Mouse (Mus musculus) midbrain, embryonic 10.5 days (tissue): ENCODE measurements around the gene Lat2. TPM values are rescaled to one million over a fixed set of nuclear protein-coding genes. Genes with fewer than 3 reads are reported as not detected.

Experiments used
- DNase-seq: peaks from one replicate; pipeline ENCODE4 v3.0.0-alpha.2; 2017; ENCODE audit warnings: low spot score
- H3K27ac ChIP-seq: fragments of 300-500 bp; sonication (generic); replicated peaks from 2 replicates; pipeline ENCODE4 v1.5.1; 2016; ENCODE audit warnings: mild to moderate bottlenecking
- H3K27me3 ChIP-seq: fragments of 300-500 bp; sonication (generic); 2 replicates; pipeline ENCODE4 v1.6.1; 2016; ENCODE audit warnings: low read depth, mild to moderate bottlenecking; ENCODE audit not compliant: poor library complexity, severe bottlenecking
- H3K36me3 ChIP-seq: fragments of 300-500 bp; sonication (generic); 2 replicates; pipeline ENCODE4 v1.6.1; 2016; ENCODE audit warnings: mild to moderate bottlenecking, moderate library complexity
- H3K4me1 ChIP-seq: fragments of 300-500 bp; sonication (generic); 2 replicates; pipeline ENCODE4 v1.6.1; 2016
- H3K4me3 ChIP-seq: fragments of 300-500 bp; sonication (generic); 2 replicates; pipeline ENCODE4 v1.5.1; 2016; ENCODE audit warnings: mild to moderate bottlenecking, moderate library complexity
- H3K9me3 ChIP-seq: fragments of 300-500 bp; sonication (generic); replicated peaks from 2 replicates; pipeline ENCODE4 v1.6.1; 2016; ENCODE audit warnings: mild to moderate bottlenecking
- WGBS: fragments of 180-500 bp; shearing (Covaris S2); methylation state at CpG from one replicate; pipeline ENCODE4 v1.1.7; 2016; 5-methylcytosine and 5-hydroxymethylcytosine counted together
- polyA plus RNA-seq: library from polyadenylated mRNA; unstranded; fragments of >200 nt; fragmentation: Nextera tagmentation; extraction: Ambion mirVana; gene quantifications from 2 replicates; pipeline ENCODE4 v1.2.1, GENCODE M21; 2016

Lat2 gene
- polyA plus RNA-seq, 1 experiment from 2014 or later, result 3.6 TPM

DNA sequence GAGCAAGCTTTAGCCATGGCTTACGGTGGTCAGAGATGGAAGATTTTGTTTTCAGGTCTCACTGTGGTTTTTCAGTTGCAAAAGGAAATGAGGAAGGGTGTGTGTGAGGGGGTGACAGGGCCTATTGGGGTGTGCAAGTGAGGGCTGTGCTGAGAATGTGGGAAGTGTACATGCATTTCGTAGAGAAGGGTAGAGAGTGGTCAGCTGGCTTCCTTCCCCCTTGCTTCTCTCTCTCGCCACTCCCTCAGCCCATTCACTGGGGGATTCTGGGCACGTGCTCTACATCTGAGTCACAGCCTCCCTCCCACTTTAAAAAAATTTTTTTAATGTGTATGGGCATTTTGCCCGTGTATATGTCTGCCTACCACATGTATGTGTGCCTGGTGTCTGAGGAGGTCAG, 7.7 kb downstream of the Lat2 start:
- Histone ChIP-seq H3K4me3 (no peak overlapping the region), H3K4me1 (0 out of 2 replicates have a peak, but pooled peaks cover 2% of the 10 kb centered on the region), H3K27ac (no peak overlapping the region), H3K27me3 (no peaks in the 10 kb centered on the region), H3K9me3 (no peaks in the 10 kb centered on the region), H3K36me3 (peaks cover 8% of the 10 kb centered on the region; the same call in 1 of the 2 replicates)
- 72% methylated on average over 5 of the region's 5 CpGs for WGBS
- no peak for DNase-seq

DNA sequence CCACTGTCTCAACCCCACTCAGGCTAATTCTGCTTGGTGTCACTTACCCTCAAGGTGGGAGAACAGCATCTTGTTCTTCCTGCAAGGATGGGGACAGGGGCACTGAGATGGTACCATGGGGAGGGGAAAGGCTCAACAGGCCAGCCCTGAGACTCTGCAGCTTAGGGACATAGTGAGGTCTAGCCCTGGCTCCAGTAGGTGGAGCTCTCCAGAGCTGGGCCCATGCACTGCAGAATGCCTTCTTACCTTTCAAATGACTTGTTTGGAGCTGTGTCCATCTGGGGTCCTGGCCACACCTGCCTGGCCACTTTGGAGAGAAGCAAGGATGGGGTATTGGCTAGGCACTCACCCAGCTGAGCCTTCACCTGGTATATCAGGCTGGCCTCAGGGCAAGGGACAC, 8.5 kb downstream of the Lat2 start:
- Histone ChIP-seq H3K27ac (no peak overlapping the region), H3K9me3 (no peaks in the 10 kb centered on the region), H3K4me1 (no peaks in the 10 kb centered on the region), H3K4me3 (no peak overlapping the region), H3K27me3 (no peaks in the 10 kb centered on the region), H3K36me3 (peaks cover 8% of the 10 kb centered on the region; the same call in 1 of the 2 replicates)
- no peak for DNase-seq

DNA sequence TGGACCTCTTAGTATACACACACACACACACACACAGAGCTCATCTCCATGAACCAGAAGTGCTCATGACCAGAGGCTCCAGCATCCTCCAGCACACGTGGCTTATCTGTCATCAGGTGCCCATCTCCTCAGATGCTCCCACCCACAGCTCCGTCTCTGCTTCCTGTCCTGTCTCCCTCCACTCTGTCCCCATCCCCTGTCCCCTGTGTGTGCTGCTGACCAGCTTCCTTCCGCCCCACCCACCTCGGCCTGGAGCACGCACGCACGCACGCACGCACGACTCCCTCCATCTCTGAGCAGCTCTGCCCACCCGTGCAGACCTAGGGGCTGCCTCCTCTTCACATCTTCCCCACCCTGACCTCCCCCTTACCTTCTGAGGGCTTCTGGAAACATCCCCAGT, 10.4 kb downstream of the Lat2 start:
- Histone ChIP-seq H3K4me3 (no peak overlapping the region), H3K27ac (no peak overlapping the region), H3K36me3 (peaks cover 20% of the 10 kb centered on the region), H3K9me3 (no peaks in the 10 kb centered on the region), H3K27me3 (no peaks in the 10 kb centered on the region), H3K4me1 (no peaks in the 10 kb centered on the region)
- no peak for DNase-seq
- 89% methylated on average over 11 of the region's 11 CpGs for whole genome bisulfite sequencing

DNA sequence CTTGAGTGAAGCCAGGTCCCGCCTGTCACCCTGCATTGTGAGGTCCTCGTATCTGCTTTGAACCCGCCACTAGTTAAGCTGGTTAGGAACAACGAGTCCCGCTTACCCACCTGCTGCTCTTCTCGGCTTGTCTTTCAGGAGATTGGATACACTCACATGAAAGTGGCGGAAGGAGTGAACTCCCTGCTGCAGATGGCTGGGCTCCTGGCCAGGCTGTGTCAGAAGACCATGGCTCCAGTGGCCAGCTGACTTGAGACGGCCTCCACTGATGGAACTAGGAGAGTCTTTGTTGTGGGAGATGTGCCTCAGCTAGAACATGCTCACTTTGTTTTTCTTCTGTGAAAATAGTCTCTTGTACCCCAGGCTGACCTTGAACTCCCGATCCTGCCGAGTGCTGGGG, 17.1 kb downstream of the Lat2 start:
- Histone ChIP-seq H3K36me3 (peaks cover 78% of the 10 kb centered on the region), H3K27ac (no peak overlapping the region), H3K9me3 (no peaks in the 10 kb centered on the region), H3K4me1 (no peaks in the 10 kb centered on the region), H3K27me3 (no peaks in the 10 kb centered on the region), H3K4me3 (no peak overlapping the region)
- DNase-seq, result no peak
- 94% methylated on average over 10 of the region's 10 CpGs for WGBS

DNA sequence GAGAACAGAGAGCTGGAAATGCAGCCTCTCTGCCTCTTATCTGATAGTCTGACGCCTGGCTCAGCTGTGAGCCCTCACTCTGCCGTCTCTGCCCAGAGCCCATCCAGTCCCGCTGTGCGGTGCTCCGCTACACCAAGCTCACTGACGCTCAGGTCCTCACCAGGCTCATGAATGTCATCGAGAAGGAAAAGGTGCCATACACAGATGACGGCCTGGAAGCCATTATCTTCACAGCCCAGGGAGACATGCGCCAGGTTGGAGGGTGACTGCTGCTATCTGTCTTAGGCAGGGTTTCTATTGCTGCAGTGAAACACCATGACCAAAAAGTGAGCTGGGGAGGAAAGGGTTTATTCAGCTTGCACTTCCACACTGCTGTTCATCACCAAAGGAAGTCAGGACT, 21.7 kb downstream of the Lat2 start:
- H3K27me3 ChIP-seq, result no peaks in the 10 kb centered on the region
- no peak for DNase-seq
- H3K9me3 ChIP-seq, result no peaks in the 10 kb centered on the region
- 91% methylated on average over 9 of the region's 9 CpGs for WGBS
- H3K36me3 ChIP-seq, result peaks cover 99% of the 10 kb centered on the region
- H3K27ac ChIP-seq, result no peak overlapping the region
- no peaks in the 10 kb centered on the region for H3K4me1 ChIP-seq
- H3K4me3 ChIP-seq, result no peak overlapping the region

DNA sequence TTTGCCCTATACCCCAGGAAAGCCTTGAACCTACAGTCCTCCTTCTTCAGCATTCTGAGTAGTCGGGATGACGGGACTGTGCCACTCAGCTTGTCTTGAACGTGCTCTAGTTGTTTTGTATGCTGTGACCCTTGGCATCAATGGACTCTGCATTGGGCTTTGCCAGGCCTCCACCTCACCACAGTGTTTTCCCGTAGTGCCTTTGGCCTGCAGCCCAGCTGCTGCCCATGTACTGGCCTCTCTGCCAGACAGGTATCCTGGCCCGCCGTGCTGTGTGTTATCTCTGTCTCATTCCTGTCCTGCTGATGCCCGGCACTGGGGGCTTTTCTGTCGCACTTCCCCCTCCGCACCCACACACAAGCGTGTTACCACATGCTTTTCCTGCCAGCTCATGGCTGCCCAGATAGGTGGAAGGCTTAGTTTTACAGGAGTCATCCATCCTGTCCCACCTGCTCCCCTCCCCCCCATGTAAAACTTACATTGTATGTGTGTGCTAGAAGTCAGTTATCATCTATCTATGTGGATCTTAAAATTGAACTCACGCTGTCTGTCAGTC, 22.7 kb downstream of the Lat2 start:
- H3K27ac ChIP-seq, result no peak overlapping the region
- no peaks in the 10 kb centered on the region for H3K9me3 ChIP-seq
- no peak overlapping the region for H3K4me3 ChIP-seq
- WGBS, result 96% methylated on average over 11 of the region's 11 CpGs
- no peak for DNase-seq
- H3K27me3 ChIP-seq, result no peaks in the 10 kb centered on the region
- H3K4me1 ChIP-seq, result no peaks in the 10 kb centered on the region
- H3K36me3 ChIP-seq, result peaks cover 99% of the 10 kb centered on the region

DNA sequence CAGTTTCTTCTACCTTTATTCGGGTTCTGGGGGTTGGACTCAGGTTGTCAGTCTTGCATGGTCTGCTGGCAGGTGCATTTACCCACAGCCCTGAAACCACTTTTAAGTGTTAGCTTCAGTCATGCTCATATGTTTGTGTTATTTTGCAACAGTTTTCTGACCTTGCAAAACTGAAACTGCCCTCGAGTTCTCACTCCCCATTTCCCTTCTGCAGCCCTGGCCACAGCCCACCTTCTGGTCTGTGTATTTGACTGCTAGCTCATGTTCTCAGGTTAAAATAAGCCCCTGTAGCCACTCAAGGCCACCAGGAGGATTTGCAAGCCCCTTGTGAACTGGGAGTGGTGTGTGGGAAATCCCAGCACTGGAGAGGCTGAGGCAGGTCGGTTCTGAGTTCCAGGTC, 24.9 kb downstream of the Lat2 start:
- peaks cover 4% of the 10 kb centered on the region; the same call in 1 of the 2 replicates for H3K4me1 ChIP-seq
- H3K36me3 ChIP-seq, result peaks cover 99% of the 10 kb centered on the region
- WGBS, result 85% methylated on average over 3 of the region's 3 CpGs
- no peaks in the 10 kb centered on the region for H3K9me3 ChIP-seq
- no peaks in the 10 kb centered on the region for H3K27me3 ChIP-seq
- no peak for DNase-seq
- H3K27ac ChIP-seq, result no peak overlapping the region
- no peak overlapping the region for H3K4me3 ChIP-seq

DNA sequence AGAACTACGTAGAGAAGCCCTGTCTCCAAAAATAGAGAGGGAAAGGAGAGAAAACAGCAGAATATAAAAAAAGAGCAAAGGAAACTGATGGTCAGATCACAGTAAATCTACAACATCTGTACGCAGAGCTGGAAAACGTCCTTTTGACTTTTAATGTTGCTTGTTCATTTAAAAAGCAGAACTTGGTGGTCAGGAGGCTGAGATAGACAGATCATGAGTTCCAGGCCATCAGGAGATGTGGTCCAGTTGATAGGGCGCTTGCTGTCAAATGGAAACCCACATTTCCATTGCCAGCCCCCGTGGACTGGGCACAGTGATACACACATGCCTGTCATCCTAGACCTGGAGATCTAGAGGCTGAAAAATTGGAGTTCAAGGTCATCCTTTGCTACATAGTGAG, 30.0 kb downstream of the Lat2 start:
- Histone ChIP-seq H3K4me1 (peaks cover 16% of the 10 kb centered on the region), H3K27me3 (no peaks in the 10 kb centered on the region), H3K9me3 (no peaks in the 10 kb centered on the region), H3K27ac (no peak overlapping the region), H3K36me3 (peaks cover 48% of the 10 kb centered on the region), H3K4me3 (no peak overlapping the region)
- 93% methylated on average over 5 of the region's 5 CpGs for WGBS
- DNase-seq, result no peak

DNA sequence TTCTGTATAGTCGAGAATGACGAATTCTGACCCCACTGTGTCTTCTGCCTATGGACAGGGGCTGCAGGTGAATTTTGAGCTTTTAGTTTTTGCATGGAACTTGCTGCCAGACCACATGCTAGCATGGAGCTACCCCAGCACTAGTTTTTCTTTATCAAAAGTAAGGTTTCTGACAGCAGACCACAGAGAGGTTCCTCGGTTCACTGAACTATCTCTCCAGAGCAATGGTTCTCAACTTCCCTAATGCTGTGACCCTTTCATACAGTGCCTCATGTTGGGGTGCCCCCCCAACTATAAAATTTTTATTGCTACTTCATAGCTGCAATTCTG, 31.0 kb downstream of the Lat2 start:
- H3K4me1 ChIP-seq, result peaks cover 16% of the 10 kb centered on the region
- H3K36me3 ChIP-seq, result peaks cover 39% of the 10 kb centered on the region
- H3K27ac ChIP-seq, result no peak overlapping the region
- WGBS, result 84% methylated on average over 3 of the region's 3 CpGs
- no peaks in the 10 kb centered on the region for H3K27me3 ChIP-seq
- DNase-seq, result no peak
- no peaks in the 10 kb centered on the region for H3K9me3 ChIP-seq
- peak overlapping the region; percentile 89 for H3K4me3 ChIP-seq

DNA sequence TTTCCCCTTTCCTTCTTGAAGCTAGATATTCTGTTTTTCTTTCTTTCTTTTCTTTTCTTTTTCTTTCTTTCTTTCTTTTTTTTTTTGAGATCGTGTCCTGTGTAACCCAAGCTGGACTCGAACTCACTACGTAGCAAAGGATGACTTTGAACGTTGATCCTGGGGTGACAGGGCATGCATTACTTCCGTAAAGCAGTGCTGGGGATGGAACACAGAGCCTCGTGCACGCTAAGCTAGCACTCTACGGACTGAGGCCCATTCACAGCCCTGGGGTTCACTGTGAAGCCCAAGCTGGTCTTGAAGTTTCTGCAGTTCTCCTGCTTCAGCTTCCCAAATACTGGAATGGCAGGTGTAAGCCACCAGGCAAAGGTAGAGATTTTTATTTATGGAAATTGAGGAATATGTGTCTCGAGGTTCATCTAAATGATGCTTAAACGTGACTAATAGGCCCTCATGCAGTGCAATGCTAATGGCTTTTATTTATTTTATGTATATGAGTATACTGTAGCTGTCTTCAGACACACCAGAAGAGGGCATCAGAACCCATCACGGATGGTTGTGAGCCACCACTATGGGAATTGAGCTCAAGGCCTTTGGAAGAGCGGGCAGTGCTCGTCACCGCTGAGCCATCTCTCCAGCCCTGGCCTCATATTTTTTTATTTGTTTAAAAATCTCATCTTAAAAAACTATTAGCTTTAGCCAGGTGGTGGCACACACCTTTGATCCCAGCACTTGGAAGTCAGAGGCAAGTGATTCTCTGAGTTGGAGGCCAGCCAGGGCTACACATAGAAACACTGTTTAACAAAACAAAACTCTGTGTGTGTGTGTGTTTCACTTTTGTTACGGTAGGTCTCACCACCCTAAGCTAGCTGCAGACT, 31.6 kb downstream of the Lat2 start:
- no peak for DNase-seq
- peaks cover 33% of the 10 kb centered on the region for H3K36me3 ChIP-seq
- peaks cover 16% of the 10 kb centered on the region for H3K4me1 ChIP-seq
- peak overlapping the region; percentile 89 for H3K4me3 ChIP-seq
- no peaks in the 10 kb centered on the region for H3K9me3 ChIP-seq
- no peaks in the 10 kb centered on the region for H3K27me3 ChIP-seq
- 34% methylated on average over 15 of the region's 15 CpGs for WGBS
- H3K27ac ChIP-seq, result peak overlapping the region; percentile 90

DNA sequence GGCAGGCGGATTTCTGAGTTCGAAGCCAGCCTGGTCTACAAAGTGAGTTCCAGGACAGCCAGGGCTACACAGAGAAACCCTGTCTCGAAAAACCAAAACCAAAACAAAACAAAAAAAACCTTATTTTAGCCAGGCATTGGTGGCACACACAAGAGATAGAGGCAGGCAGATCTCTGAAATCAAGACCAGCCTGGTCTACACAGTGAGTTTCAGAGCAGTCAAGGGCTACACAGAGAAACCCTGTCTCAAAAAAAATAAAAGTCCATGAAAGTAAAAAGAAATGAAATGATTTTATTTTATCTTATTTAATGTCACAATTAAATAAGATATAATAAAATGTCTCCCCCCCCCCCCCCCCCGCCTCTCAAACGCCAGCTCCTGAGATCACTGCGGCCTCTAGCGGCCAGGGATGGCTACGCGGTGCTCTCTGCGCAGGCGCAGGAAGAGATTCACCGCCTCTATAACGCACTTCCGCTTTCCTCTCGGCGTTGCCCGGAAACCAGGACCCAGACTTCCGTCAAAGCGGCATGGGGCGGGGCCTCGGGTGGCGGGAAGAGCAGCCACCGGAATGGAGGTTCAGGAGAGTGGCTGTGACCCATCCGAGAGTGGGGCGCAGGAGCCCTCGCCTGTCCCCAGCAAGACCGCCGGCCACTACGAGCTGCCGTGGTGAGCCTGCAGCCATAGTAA, 32.5 kb downstream of the Lat2 start:
- peaks cover 16% of the 10 kb centered on the region for H3K4me1 ChIP-seq
- DNase-seq, result peak; percentile 96
- no peaks in the 10 kb centered on the region for H3K9me3 ChIP-seq
- H3K4me3 ChIP-seq, result peak overlapping the region; percentile 89
- H3K36me3 ChIP-seq, result peaks cover 25% of the 10 kb centered on the region
- H3K27me3 ChIP-seq, result no peaks in the 10 kb centered on the region
- WGBS, result 8% methylated on average over 30 of the region's 30 CpGs
- H3K27ac ChIP-seq, result peak overlapping the region; percentile 90

DNA sequence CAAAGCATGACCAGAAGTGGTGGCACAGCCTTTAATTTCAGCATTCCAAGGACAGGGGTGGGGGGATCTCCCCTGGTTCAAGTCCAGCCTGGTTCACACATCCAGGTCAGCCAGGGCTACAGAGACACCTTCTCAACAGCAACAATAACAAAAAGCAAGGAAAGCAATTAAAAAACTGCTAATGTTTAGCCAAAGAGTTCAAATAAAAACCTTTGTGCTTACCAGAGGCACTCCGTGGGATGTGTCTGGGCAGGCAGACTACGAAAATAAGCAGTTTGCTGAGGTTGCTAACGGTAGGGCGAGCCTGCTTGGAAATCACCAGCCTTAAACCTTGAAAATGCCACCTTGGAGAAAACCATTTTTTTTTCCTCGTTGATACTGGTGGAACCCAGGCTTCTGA, 33.7 kb downstream of the Lat2 start, which contains the start of gene Rfc2:
Gene Rfc2 (plus strand): TSS at position 221 of the 400 bp plus-strand sequence.
- Histone ChIP-seq H3K27me3 (no peaks in the 10 kb centered on the region), H3K36me3 (peaks cover 12% of the 10 kb centered on the region), H3K4me1 (peaks cover 16% of the 10 kb centered on the region), H3K9me3 (no peaks in the 10 kb centered on the region), H3K4me3 (peak within 1 kb of the TSS; percentile 89; the same call in 1 of the 2 replicates), H3K27ac (no peak within 1 kb of the TSS)
- no peak for DNase-seq
- 82% methylated on average over 5 of the region's 5 CpGs for WGBS

DNA sequence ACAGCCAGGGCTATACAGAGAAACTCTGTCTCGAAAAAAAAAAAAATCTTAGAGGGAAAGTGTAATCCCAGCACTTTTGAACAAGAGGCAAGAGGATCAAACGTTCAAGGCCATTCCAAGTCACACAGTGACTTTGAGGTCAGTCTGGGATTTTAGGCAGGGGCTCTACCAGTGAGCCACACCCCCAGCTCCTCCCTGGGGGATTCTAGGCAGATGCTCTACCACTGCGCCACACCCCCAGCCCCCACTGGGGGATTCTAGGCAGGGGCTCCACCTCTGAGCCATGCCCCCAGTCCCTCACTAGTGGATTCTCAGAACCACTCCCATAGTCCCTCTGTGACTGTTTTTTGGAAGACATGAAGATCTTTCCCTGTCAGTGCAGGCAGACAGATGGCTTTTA, 35.7 kb downstream of the Lat2 start:
- Histone ChIP-seq H3K4me1 (peaks cover 12% of the 10 kb centered on the region), H3K27me3 (no peaks in the 10 kb centered on the region), H3K9me3 (no peaks in the 10 kb centered on the region), H3K36me3 (no peaks in the 10 kb centered on the region), H3K27ac (no peak overlapping the region), H3K4me3 (no peak overlapping the region)
- DNase-seq, result no peak
- WGBS, result 76% methylated on average over 3 of the region's 3 CpGs
